Mouse (Mus musculus) erythroblast, embryonic 14.5 days (primary cell): ENCODE measurements around the gene Mis18a. TPM values are rescaled to one million over a fixed set of nuclear protein-coding genes. Genes with fewer than 3 reads are reported as not detected.
A peak's percentile ranks its signal among the peaks of the same experiment; 100 is the strongest.

Experiments
- H3K27me3 ChIP-seq: 2 replicates; pipeline ENCODE4 v1.6.1; 2012; ENCODE audit warnings: inconsistent platforms; ENCODE audit not compliant: control insufficient read depth
- H3K36me3 ChIP-seq: 2 replicates; pipeline ENCODE4 v1.6.1; 2012; ENCODE audit warnings: mild to moderate bottlenecking, inconsistent platforms; ENCODE audit not compliant: control insufficient read depth
- H3K4me1 ChIP-seq: 2 replicates; pipeline ENCODE4 v1.6.1; 2012; ENCODE audit warnings: inconsistent platforms; ENCODE audit not compliant: control insufficient read depth
- H3K4me3 ChIP-seq: replicated peaks from 2 replicates; pipeline ENCODE3; 2012; ENCODE audit warnings: moderate library complexity, mild to moderate bottlenecking, inconsistent platforms
- H3K9me3 ChIP-seq: 2 replicates; pipeline ENCODE4 v1.6.1; 2012; ENCODE audit warnings: low read length, inconsistent platforms, mixed read lengths; ENCODE audit not compliant: control insufficient read depth
- GATA1 ChIP-seq: IDR thresholded peaks from 2 replicates; pipeline ENCODE4 v1.6.1; 2012; ENCODE audit warnings: low read length, inconsistent platforms, mixed read lengths
- TAL1 ChIP-seq: IDR thresholded peaks from 3 replicates; pipeline ENCODE4 v1.6.1; 2012; ENCODE audit warnings: low read length, inconsistent platforms, mixed read lengths
- polyA plus RNA-seq: library from polyadenylated mRNA; stranded (reverse); fragments of >175 nt; gene quantifications from 2 replicates; pipeline ENCODE4 v1.2.3, GENCODE M21; 2012

Gene Mis18a
- polyA plus RNA-seq, 1 experiment, result 1.6 TPM

DNA sequence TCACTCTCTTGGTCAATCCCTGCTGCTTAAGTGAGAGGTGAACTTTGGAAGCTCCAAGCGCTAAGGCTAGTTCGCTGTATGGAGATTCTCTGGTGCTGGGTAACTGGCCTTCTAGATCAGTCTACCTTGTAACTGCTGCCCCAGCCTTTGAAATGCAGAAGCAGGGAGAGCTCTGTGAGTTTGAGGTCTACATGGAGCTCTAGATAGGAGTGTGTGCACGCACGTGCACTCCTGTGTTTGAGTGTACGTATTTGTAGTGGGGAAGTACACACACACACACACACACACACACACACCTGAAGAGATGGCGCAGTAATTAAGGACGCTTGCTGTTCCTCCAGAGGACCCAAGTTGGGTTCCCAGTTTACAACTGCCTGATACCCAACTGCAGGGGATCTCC is 21.0 kb upstream of the Mis18a start:
- H3K36me3 ChIP-seq, result peaks cover 88% of the 10 kb centered on the region
- no peaks in the 10 kb centered on the region for H3K9me3 ChIP-seq
- H3K27me3 ChIP-seq, result no peaks in the 10 kb centered on the region
- H3K4me1 ChIP-seq, result peaks cover 73% of the 10 kb centered on the region
- TF ChIP-seq GATA1, result no peak
- TF ChIP-seq TAL1, result no peak
- H3K4me3 ChIP-seq, result no peak overlapping the region

DNA sequence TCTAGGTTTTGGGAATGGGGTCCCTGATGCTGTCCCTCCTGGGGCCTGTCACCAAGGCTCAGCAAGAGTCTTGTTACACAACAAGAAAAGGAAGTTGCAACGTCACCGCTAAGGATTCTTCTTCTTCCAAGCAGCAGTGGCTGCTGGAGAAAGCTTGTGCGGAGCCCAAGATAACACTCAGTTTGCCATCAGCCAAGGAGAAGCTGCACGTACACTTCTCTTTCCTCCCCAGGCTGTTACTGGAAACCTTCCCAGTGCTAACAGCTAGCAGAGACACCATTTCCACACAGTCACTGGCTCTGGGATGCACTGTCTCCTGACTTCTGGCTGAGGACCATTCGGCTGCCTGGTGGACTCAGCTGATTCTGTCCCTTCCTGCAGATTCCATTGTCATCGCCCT is 19.9 kb upstream of the Mis18a start:
- no peaks in the 10 kb centered on the region for H3K9me3 ChIP-seq
- H3K27me3 ChIP-seq, result no peaks in the 10 kb centered on the region
- H3K36me3 ChIP-seq, result peaks cover 87% of the 10 kb centered on the region
- H3K4me1 ChIP-seq, result peaks cover 74% of the 10 kb centered on the region
- H3K4me3 ChIP-seq, result no peak overlapping the region
- TF ChIP-seq TAL1 (no peak), GATA1 (no peak)

DNA sequence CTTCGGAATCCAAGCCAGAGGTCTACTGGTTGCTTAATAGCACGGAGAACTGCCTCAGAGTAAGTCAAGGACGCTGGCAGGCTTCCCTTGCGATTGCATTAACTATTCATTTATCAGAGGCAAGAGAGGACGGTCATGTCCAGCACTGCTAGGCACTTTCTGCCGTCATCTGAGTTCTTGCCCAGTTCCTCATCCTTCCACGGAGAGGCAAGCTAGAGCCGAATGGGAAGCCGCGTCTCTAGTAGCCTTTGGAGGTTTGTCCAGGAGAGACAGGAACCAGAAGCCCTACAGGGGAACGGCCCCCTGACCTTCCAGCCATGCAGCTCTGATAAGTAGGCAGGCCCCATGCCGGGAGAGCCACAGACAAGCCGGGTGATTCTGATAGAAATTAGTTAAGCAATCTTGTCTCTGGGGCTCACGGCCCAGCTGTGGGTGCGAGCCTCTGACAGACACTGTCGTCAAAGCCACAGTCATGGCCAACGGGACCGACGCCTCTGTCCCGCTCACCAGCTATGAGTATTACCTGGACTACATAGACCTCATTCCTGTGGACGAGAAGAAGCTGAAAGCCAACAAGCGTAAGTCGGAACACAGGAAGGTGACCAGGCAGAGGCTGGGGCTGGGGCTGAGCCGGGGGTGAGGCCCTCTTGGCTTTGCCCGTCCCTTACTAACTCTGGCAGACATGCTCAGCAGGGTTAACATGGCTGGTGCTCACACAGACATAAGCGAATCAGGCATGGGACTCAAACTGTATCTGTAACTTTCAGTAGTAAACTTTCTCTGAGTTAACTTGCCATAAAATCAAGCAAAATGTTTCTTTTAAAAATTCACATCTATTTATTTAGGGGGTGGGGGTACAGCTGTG is 11.1 kb upstream of the Mis18a start, which contains the start of gene Mrap:
Mrap (plus strand) TSS at position 116 of the 865 bp plus-strand sequence.
- H3K4me3 ChIP-seq, result peak within 1 kb of the TSS; percentile 81
- peaks cover 74% of the 10 kb centered on the region for H3K4me1 ChIP-seq
- peaks cover 27% of the 10 kb centered on the region for H3K36me3 ChIP-seq
- TF ChIP-seq GATA1, result no peak
- no peak for TF ChIP-seq TAL1
- no peaks in the 10 kb centered on the region for H3K9me3 ChIP-seq
- H3K27me3 ChIP-seq, result no peaks in the 10 kb centered on the region

DNA sequence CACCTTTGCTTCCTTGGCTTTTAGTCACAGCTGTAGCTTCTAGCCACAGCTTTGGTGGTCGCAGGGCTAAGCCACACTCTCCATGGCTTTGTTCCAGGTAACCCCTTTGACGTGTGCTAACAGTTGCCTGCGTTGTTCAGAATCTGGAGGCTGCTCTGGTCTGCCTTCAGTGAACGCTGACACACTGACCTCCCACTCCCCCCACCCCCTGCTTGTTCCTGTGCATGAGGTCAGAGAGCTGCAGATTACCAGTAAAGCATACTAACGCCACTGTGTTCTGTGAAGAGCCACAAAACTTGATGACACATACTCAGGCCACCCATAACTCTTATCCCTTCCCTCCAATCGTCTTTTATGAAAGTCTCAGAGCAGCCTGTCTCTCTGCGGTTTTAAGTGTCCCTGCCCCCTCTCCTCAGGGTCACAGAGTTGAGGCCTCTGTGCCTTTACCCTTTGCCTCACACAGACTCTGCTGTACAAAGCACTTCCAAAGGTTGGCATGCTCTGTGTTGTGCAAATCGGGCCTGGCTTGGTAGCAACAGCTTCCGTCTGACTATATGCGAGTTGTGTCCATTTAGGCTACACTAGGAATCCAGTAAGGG is 9.6 kb upstream of the Mis18a start:
- TF ChIP-seq TAL1 (no peak), GATA1 (no peak)
- peaks cover 60% of the 10 kb centered on the region for H3K4me1 ChIP-seq

DNA sequence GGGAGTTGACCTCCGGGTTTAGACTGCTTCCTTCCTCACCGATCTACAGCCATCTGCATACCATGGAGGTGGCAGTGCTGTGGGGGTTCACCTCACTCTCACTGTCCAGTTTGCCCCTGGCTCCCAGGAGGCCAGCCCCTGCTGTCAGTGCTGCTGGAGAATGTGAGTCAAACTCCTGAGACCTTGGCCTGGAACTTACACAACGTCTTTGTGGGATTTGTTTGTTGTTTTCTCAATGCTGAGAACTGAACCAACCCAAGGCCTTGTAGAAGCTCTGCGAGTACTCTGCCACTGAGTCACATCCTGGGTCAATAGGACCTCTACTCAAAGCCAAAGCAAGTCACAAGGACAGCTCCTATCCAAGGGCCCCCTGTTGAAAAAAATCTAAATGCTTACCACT is 8.4 kb upstream of the Mis18a start:
- peaks cover 50% of the 10 kb centered on the region for H3K4me1 ChIP-seq
- no peak for TF ChIP-seq GATA1
- no peak for TF ChIP-seq TAL1
- no peak overlapping the region for H3K4me3 ChIP-seq
- H3K9me3 ChIP-seq, result peaks cover 8% of the 10 kb centered on the region
- H3K27me3 ChIP-seq, result no peaks in the 10 kb centered on the region; the same call in 1 of the 2 replicates
- peaks cover 5% of the 10 kb centered on the region for H3K36me3 ChIP-seq

More for the DNA sequence above, 9.6 kb upstream of the Mis18a start:
- Histone ChIP-seq H3K27me3 (no peaks in the 10 kb centered on the region), H3K4me3 (no peak overlapping the region), H3K36me3 (peaks cover 13% of the 10 kb centered on the region), H3K9me3 (no peaks in the 10 kb centered on the region; the same call in 1 of the 2 replicates)

DNA sequence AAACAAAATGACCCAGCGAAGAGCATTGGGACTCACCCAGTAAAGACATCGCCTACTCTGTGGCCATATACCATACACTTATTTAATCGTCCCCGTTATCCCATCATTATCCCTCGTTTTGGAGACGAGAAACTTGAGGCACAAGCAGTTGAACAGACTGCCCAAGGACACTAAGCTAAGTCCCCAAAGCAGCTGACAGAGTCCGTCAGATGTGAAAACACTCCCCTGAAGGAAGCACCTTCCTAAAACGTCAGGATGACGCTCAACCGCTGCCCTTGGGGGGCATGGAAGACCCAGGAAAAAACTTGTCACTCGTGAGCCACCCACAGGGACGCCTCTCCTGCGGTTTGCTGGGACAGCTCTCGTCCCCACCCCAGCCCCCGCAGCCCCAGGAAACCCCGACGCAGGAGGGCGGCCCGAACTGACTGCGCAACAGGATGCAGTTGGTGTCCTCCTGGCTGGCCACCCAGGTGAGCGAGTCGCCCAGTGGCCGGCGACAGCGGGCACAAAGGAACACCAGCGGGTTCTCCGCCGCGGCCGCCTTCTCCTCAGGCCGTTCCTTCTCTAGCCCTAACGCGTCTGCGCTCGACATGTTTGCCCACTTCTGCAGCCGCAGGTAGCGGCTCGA is 490 bp downstream of the Mis18a start:
- no peaks in the 10 kb centered on the region; the same call in none of the 2 replicates for H3K27me3 ChIP-seq
- H3K4me1 ChIP-seq, result peaks cover 48% of the 10 kb centered on the region
- H3K4me3 ChIP-seq, result peak overlapping the region; percentile 93
- TF ChIP-seq GATA1 (no peak), TAL1 (no peak)
- H3K36me3 ChIP-seq, result peaks cover 40% of the 10 kb centered on the region
- peaks cover 8% of the 10 kb centered on the region for H3K9me3 ChIP-seq

DNA sequence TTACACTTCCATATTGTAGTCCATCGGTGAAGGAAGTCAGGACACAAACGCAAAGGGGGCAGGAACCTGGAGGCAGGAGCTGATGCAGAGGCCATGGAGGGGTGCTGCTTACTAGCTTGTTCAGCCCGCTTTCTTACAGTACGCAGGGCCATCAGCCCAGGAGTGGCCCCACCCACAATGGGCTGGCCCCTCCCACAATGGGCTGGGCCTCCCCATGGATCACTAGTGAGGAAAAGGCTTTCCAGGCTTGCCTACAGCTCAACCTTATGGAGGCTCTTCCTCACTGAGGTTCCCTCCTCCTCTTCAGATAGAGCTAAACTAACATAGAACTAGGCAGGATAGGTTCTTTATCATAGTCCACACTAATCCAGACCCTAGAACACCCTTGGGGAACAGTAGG is 3.2 kb downstream of the Mis18a start:
- Histone ChIP-seq H3K4me1 (peaks cover 46% of the 10 kb centered on the region), H3K4me3 (no peak overlapping the region), H3K36me3 (peaks cover 65% of the 10 kb centered on the region), H3K27me3 (no peaks in the 10 kb centered on the region), H3K9me3 (no peaks in the 10 kb centered on the region)
- TF ChIP-seq GATA1 (no peak), TAL1 (no peak)

DNA sequence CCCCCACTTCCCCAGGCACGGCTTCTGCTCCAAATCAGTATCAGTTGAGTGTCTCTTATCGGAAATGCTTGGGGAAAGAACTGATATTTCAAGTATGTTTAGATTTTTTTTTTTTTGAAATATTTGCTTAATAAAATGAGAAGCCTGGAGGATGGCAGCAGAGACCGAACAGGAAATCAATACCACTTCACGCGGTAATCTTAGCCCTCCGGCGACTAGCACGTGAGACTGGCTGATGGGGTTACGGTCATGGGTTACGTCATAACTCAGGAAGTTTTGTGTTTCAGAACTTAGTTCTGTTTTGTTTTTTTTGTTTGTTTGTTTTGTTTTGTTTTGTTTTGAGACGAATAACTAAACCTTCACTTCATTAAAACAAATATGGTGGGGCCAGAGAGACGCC is 16.9 kb downstream of the Mis18a start:
- H3K4me3 ChIP-seq, result no peak overlapping the region
- no peaks in the 10 kb centered on the region for H3K36me3 ChIP-seq
- H3K27me3 ChIP-seq, result peaks cover 27% of the 10 kb centered on the region
- peaks cover 1% of the 10 kb centered on the region for H3K9me3 ChIP-seq
- no peaks in the 10 kb centered on the region for H3K4me1 ChIP-seq
- TF ChIP-seq GATA1 (no peak), TAL1 (no peak)

DNA sequence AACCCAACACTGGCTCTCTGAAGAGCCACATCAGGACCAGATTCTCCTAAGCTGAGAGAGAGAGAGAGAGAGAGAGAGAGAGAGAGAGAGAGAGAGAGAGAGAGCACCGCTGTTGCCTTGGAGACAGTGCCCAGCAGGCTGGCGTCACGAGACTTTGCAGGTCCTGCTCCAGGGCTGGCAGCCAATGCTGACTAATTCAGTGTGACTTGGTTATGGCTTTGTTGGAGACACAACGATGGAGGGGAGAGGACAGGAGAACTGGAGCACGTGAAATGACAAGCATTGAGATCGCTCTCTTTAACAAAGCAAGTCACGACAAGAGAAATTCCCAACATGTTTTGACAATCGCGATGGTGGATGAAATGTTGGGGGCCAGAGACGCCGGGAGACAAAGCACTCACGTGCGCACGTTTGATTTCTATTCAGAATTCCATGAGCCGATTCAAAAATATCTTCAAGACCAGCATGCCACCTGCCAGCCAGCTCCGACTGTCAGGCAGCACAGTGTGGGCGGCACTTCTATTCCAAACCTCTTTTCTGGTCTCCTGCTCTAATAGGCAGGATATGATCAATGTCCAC is 17.4 kb downstream of the Mis18a start:
- H3K4me3 ChIP-seq, result no peak overlapping the region
- peaks cover 27% of the 10 kb centered on the region for H3K27me3 ChIP-seq
- no peaks in the 10 kb centered on the region for H3K36me3 ChIP-seq
- no peak for TF ChIP-seq GATA1
- TF ChIP-seq TAL1, result no peak
- H3K9me3 ChIP-seq, result no peaks in the 10 kb centered on the region; the same call in 1 of the 2 replicates
- H3K4me1 ChIP-seq, result no peaks in the 10 kb centered on the region
